Mouse (Mus musculus) kidney, embryonic 14.5 days (tissue): ENCODE results near the gene Mrpl4. TPM values are rescaled to one million over a fixed set of nuclear protein-coding genes. Genes with fewer than 3 reads are reported as not detected.

Source experiments
- ATAC-seq: fragments of 200-750 bp; cut with Nextera tagmentation; 2 replicates; pipeline ENCODE4 v1.8.0; 2017; ENCODE audit warnings: moderate number of reproducible peaks, mild to moderate bottlenecking, moderate TSS enrichment, moderate library complexity; ENCODE audit not compliant: low FRiP score, low TSS enrichment
- H3K27ac ChIP-seq: fragments of 300-500 bp; sonication (generic); 2 replicates; pipeline ENCODE4 v1.5.1; 2014; ENCODE audit warnings: low read depth, mild to moderate bottlenecking, low read length, moderate library complexity, mixed read lengths
- H3K27me3 ChIP-seq: fragments of 300-500 bp; sonication (generic); 2 replicates; pipeline ENCODE4 v1.6.1; 2014; ENCODE audit warnings: mild to moderate bottlenecking, low read length; ENCODE audit not compliant: control insufficient read depth, insufficient read depth
- H3K36me3 ChIP-seq: fragments of 300-500 bp; sonication (generic); 2 replicates; pipeline ENCODE4 v1.6.1; 2014; ENCODE audit warnings: low read length, mixed read lengths; ENCODE audit not compliant: control insufficient read depth, insufficient read depth
- H3K4me1 ChIP-seq: fragments of 300-500 bp; sonication (generic); 2 replicates; pipeline ENCODE4 v1.6.1; 2014; ENCODE audit warnings: low read length, mixed read lengths; ENCODE audit not compliant: control insufficient read depth, insufficient read depth
- H3K4me2 ChIP-seq: fragments of 300-500 bp; sonication (generic); replicated peaks from 2 replicates; pipeline ENCODE4 v1.6.1; 2014; ENCODE audit warnings: low read depth, mild to moderate bottlenecking, low read length
- H3K4me3 ChIP-seq: fragments of 300-500 bp; sonication (generic); 2 replicates; pipeline ENCODE4 v1.5.1; 2014; ENCODE audit warnings: mild to moderate bottlenecking, low read length
- H3K9ac ChIP-seq: fragments of 300-500 bp; sonication (generic); 2 replicates; pipeline ENCODE4 v1.6.1; 2014; ENCODE audit warnings: low read depth, mild to moderate bottlenecking, low read length, moderate library complexity
- H3K9me3 ChIP-seq: fragments of 300-500 bp; sonication (generic); 2 replicates; pipeline ENCODE4 v1.6.1; 2016; ENCODE audit warnings: low read length; ENCODE audit not compliant: control insufficient read depth
- WGBS: fragments of 180-500 bp; shearing (Covaris S2); extraction: QIAGEN DNeasy Blood & Tissue Kit; methylation state at CpG from one replicate; pipeline ENCODE4 v1.1.7; 2014; 5-methylcytosine and 5-hydroxymethylcytosine counted together
- polyA plus RNA-seq: library from polyadenylated mRNA; unstranded; fragments of >200 nt; fragmentation: Nextera tagmentation; extraction: Ambion mirVana; gene quantifications from 2 replicates; pipeline ENCODE4 v1.2.1, GENCODE M21; 2014

Mrpl4 gene
- polyA plus RNA-seq, 1 experiment from 2014 or later = 145 TPM

- Histone ChIP-seq H3K9me3 (no peaks in the 10 kb centered on the region), H3K27ac (peak overlapping the region; percentile 95), H3K4me2 (peak overlapping the region; percentile 78), H3K4me3 (peak overlapping the region; percentile 75), H3K27me3 (no peaks in the 10 kb centered on the region), H3K9ac (peak overlapping the region; percentile 42), H3K4me1 (peaks cover 35% of the 10 kb centered on the region), H3K36me3 (peaks cover 18% of the 10 kb centered on the region)
- WGBS = 14% methylated on average over 28 of the region's 28 CpGs
- ATAC-seq = peak; percentile 38
Observed at GRCm38 (mm10) chr9:20972141-20972992, 30.2 kb upstream of the Mrpl4 start.

- H3K9ac ChIP-seq = peak overlapping the region; percentile 42
- no peaks in the 10 kb centered on the region for H3K9me3 ChIP-seq
- H3K27ac ChIP-seq = peak overlapping the region; percentile 95; the same call in 1 of the 2 replicates
- H3K27me3 ChIP-seq = no peaks in the 10 kb centered on the region
- 41% methylated on average over 4 of the region's 4 CpGs for WGBS
- peak overlapping the region; percentile 78 for H3K4me2 ChIP-seq
- peak; percentile 6; the same call in 1 of the 2 replicates for ATAC-seq
- H3K36me3 ChIP-seq = peaks cover 11% of the 10 kb centered on the region
- H3K4me3 ChIP-seq = peak overlapping the region; percentile 75; the same call in 1 of the 2 replicates
- H3K4me1 ChIP-seq = peaks cover 35% of the 10 kb centered on the region
Observed at GRCm38 (mm10) chr9:20973001-20973681, 29.4 kb upstream of the Mrpl4 start.

- Histone ChIP-seq H3K4me2 (peak overlapping the region; percentile 78), H3K9me3 (no peaks in the 10 kb centered on the region), H3K36me3 (peaks cover 5% of the 10 kb centered on the region), H3K4me3 (peak overlapping the region; percentile 75; the same call in 1 of the 2 replicates), H3K9ac (peak overlapping the region; percentile 32; the same call in 1 of the 2 replicates), H3K4me1 (peaks cover 35% of the 10 kb centered on the region), H3K27me3 (no peaks in the 10 kb centered on the region), H3K27ac (peak overlapping the region; percentile 95; the same call in 1 of the 2 replicates)
- no peak for ATAC-seq
- WGBS = 56% methylated on average over 6 of the region's 6 CpGs
Observed at GRCm38 (mm10) chr9:20973682-20974075, 28.9 kb upstream of the Mrpl4 start.

- H3K9ac ChIP-seq = peak overlapping the region; percentile 81
- ATAC-seq = peak; percentile 2; the same call in 1 of the 2 replicates
Observed at GRCm38 (mm10) chr9:20975431-20976215, 26.9 kb upstream of the Mrpl4 start.

GRCm38 (mm10) chr9:20976216-20976960 lies 26.1 kb upstream of the Mrpl4 start, which contains the start of gene S1pr2:
Gene S1pr2 (minus strand): TSS chr9:20976781.
- peak within 1 kb of the TSS; percentile 75 for H3K4me3 ChIP-seq
- peak within 1 kb of the TSS; percentile 89 for H3K27ac ChIP-seq
- no peaks in the 10 kb centered on the region for H3K27me3 ChIP-seq
- 2% methylated on average over 45 of the region's 47 CpGs for whole genome bisulfite sequencing
- peak within 1 kb of the TSS; percentile 78 for H3K4me2 ChIP-seq
- peaks cover 32% of the 10 kb centered on the region for H3K4me1 ChIP-seq
- H3K9ac ChIP-seq = peak within 1 kb of the TSS; percentile 81
- H3K36me3 ChIP-seq = no peaks in the 10 kb centered on the region
- ATAC-seq = peak; percentile 68
- no peaks in the 10 kb centered on the region for H3K9me3 ChIP-seq

More at GRCm38 (mm10) chr9:20975431-20976215, 26.9 kb upstream of the Mrpl4 start:
- under 1% methylated on average over 45 of the region's 45 CpGs for WGBS
- Histone ChIP-seq H3K9me3 (no peaks in the 10 kb centered on the region), H3K4me2 (peak overlapping the region; percentile 78), H3K27me3 (no peaks in the 10 kb centered on the region), H3K36me3 (no peaks in the 10 kb centered on the region), H3K4me3 (peak overlapping the region; percentile 75), H3K4me1 (peaks cover 35% of the 10 kb centered on the region), H3K27ac (peak overlapping the region; percentile 89)

- Histone ChIP-seq H3K9ac (peak overlapping the region; percentile 81; the same call in 1 of the 2 replicates), H3K27ac (no peak overlapping the region), H3K4me2 (peak overlapping the region; percentile 78), H3K36me3 (no peaks in the 10 kb centered on the region), H3K4me3 (peak overlapping the region; percentile 75), H3K4me1 (peaks cover 24% of the 10 kb centered on the region), H3K9me3 (no peaks in the 10 kb centered on the region), H3K27me3 (no peaks in the 10 kb centered on the region)
- ATAC-seq = 0 out of 2 replicates have a peak, but pooled peaks have one; percentile 1
- WGBS = 3% methylated on average over 4 of the region's 4 CpGs
Observed at GRCm38 (mm10) chr9:20976961-20977689, 25.4 kb upstream of the Mrpl4 start.

- 62% methylated on average over 10 of the region's 10 CpGs for WGBS
Observed at GRCm38 (mm10) chr9:20978409-20979095, 24.0 kb upstream of the Mrpl4 start.

More at GRCm38 (mm10) chr9:20978409-20979095, 24.0 kb upstream of the Mrpl4 start:
- no peaks in the 10 kb centered on the region for H3K27me3 ChIP-seq
- no peak overlapping the region for H3K4me2 ChIP-seq
- peak overlapping the region; percentile 51; the same call in 1 of the 2 replicates for H3K27ac ChIP-seq
- H3K9ac ChIP-seq = no peak overlapping the region
- no peak for ATAC-seq
- peaks cover 18% of the 10 kb centered on the region for H3K4me1 ChIP-seq
- no peaks in the 10 kb centered on the region for H3K36me3 ChIP-seq
- no peaks in the 10 kb centered on the region for H3K9me3 ChIP-seq
- H3K4me3 ChIP-seq = no peak overlapping the region
